In the genomic region with DNA sequence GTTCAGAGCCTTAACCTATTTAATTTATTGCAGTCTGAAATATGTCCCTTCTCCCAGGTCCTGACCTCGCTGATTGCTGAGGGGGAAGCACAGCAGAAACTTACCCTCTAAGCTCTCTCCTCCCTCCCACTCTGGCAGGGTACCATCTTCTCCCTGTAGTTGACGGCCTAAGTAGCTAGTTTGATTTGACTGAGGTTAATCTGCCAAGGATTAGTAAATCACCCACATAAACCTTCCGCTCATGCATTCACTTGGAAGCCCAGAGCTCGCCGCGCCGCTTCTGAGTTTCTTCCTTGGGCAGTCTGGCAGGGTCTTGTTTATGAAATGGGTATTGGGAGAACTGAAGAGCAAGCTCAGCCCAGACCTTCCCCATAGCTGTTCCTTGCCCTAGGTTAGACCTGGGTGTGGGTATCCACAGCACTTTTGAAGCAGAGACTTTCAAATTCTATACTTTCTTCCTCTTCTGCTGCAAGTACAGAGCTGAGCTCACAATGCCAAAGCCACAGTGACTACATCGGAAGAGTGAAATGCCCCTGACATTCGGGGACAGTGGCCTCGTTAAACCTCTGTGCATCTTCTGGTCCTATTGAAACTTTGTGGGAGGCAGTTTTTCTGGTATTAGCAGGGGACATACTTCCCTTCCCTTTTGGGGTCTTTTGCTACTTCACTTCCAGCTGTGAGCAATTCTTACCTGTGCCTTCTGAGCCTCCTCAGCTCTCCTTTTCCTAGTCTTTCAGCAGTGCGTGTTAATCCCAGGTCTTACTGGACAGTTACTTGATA, we compare ENCODE assay signal across 14 mouse cellular contexts. TPM values are rescaled to one million over a fixed set of nuclear protein-coding genes. Genes with fewer than 3 reads are reported as not detected.
DNase-seq lines count a peak whose midpoint lies in the region; ATAC-seq lines count a peak whose summit lies in the region.
"Had no signal": no experiment of that assay in that cellular context is flagged by ENCODE, and none has a peak within 500 bp of the region (broad histone marks: within the 10 kb centered on the region; RNA-seq: fewer than 3 reads in every experiment).

No protein-coding gene starts in this region.

- no peak overlapping the region for H3K4me3 ChIP-seq in hindbrain, embryonic 10.5 days
- H3K4me3 ChIP-seq in hindbrain, embryonic 14.5 days (replicated peaks; ENCODE audit: low read length): no peak overlapping the region
- no peak overlapping the region for H3K4me3 ChIP-seq in limb, embryonic 11.5 days (ENCODE audit: low read depth, low read length)
- H3K4me3 ChIP-seq in limb, embryonic 10.5 days: no peak overlapping the region
- H3K4me3 ChIP-seq in midbrain, embryonic 13.5 days (replicated peaks): no peak overlapping the region
- H3K4me3 ChIP-seq in neural tube, embryonic 12.5 days: no peak overlapping the region
- H3K4me3 ChIP-seq: embryonic facial prominence, embryonic 13.5 days; intestine, embryonic 15.5 days had no signal

- no peaks in the 10 kb centered on the region for H3K9me3 ChIP-seq in hindbrain, embryonic 10.5 days
- H3K9me3 ChIP-seq in hindbrain, embryonic 14.5 days (ENCODE audit: control insufficient read depth, low read length): no peaks in the 10 kb centered on the region
- H3K9me3 ChIP-seq in limb, embryonic 11.5 days (ENCODE audit: control insufficient read depth, low read length): no peaks in the 10 kb centered on the region
- H3K9me3 ChIP-seq in limb, embryonic 10.5 days (replicated peaks): no peaks in the 10 kb centered on the region
- no peaks in the 10 kb centered on the region for H3K9me3 ChIP-seq in midbrain, embryonic 13.5 days
- H3K9me3 ChIP-seq in neural tube, embryonic 12.5 days: no peaks in the 10 kb centered on the region
- H3K9me3 ChIP-seq: embryonic facial prominence, embryonic 13.5 days; intestine, embryonic 15.5 days had no signal

- 8% methylated on average over 11 of the region's 11 CpGs for WGBS in hindbrain, embryonic 10.5 days
- WGBS in hindbrain, embryonic 14.5 days: 10% methylated on average over 11 of the region's 11 CpGs
- 16% methylated on average over 11 of the region's 11 CpGs for WGBS in limb, embryonic 11.5 days
- WGBS in limb, embryonic 10.5 days: 14% methylated on average over 11 of the region's 11 CpGs
- 4% methylated on average over 11 of the region's 11 CpGs for WGBS in midbrain, embryonic 13.5 days
- WGBS in neural tube, embryonic 12.5 days: 14% methylated on average over 11 of the region's 11 CpGs

- H3K27ac ChIP-seq in hindbrain, embryonic 10.5 days: 0 out of 2 replicates have a peak overlapping the region, but pooled peaks have one; percentile 6
- H3K27ac ChIP-seq in hindbrain, embryonic 14.5 days: no peak overlapping the region
- H3K27ac ChIP-seq in limb, embryonic 11.5 days (replicated peaks; ENCODE audit: low read depth, low read length): no peak overlapping the region
- H3K27ac ChIP-seq in limb, embryonic 10.5 days: no peak overlapping the region
- peak overlapping the region; percentile 11; the same call in 1 of the 2 replicates for H3K27ac ChIP-seq in midbrain, embryonic 13.5 days
- H3K27ac ChIP-seq in neural tube, embryonic 12.5 days: no peak overlapping the region
- H3K27ac ChIP-seq: embryonic facial prominence, embryonic 13.5 days; intestine, embryonic 15.5 days; liver, embryonic 14.5 days had no signal

- no peak overlapping the region for H3K4me2 ChIP-seq in hindbrain, embryonic 14.5 days (replicated peaks)
- no peak overlapping the region for H3K4me2 ChIP-seq in limb, embryonic 11.5 days (ENCODE audit: low read depth, severe bottlenecking)
- H3K4me2 ChIP-seq in midbrain, embryonic 13.5 days (replicated peaks): peak overlapping the region; percentile 83
- H3K4me2 ChIP-seq in neural tube, embryonic 12.5 days (replicated peaks): peak overlapping the region; percentile 97
- H3K4me2 ChIP-seq: embryonic facial prominence, embryonic 13.5 days; intestine, embryonic 15.5 days had no signal

- H3K9ac ChIP-seq in hindbrain, embryonic 14.5 days: no peak overlapping the region
- no peak overlapping the region for H3K9ac ChIP-seq in limb, embryonic 11.5 days (ENCODE audit: low read length)
- H3K9ac ChIP-seq in midbrain, embryonic 13.5 days (replicated peaks): no peak overlapping the region
- no peak overlapping the region for H3K9ac ChIP-seq in neural tube, embryonic 12.5 days
- H3K9ac ChIP-seq: embryonic facial prominence, embryonic 13.5 days; intestine, embryonic 15.5 days; liver, embryonic 14.5 days had no signal

- H3K4me1 ChIP-seq in hindbrain, embryonic 10.5 days (replicated peaks): peaks cover 79% of the 10 kb centered on the region
- H3K4me1 ChIP-seq in hindbrain, embryonic 14.5 days (replicated peaks; ENCODE audit: control insufficient read depth, insufficient read depth, low read length): peaks cover 17% of the 10 kb centered on the region
- peaks cover 10% of the 10 kb centered on the region for H3K4me1 ChIP-seq in limb, embryonic 11.5 days (ENCODE audit: control insufficient read depth, insufficient read depth, low read length)
- peaks cover 46% of the 10 kb centered on the region for H3K4me1 ChIP-seq in limb, embryonic 10.5 days
- H3K4me1 ChIP-seq in midbrain, embryonic 13.5 days (replicated peaks): peaks cover 74% of the 10 kb centered on the region
- H3K4me1 ChIP-seq in neural tube, embryonic 12.5 days: peaks cover 52% of the 10 kb centered on the region

- H3K36me3 ChIP-seq in hindbrain, embryonic 10.5 days: no peaks in the 10 kb centered on the region
- no peaks in the 10 kb centered on the region for H3K36me3 ChIP-seq in hindbrain, embryonic 14.5 days (replicated peaks; ENCODE audit: control insufficient read depth, insufficient read depth)
- no peaks in the 10 kb centered on the region for H3K36me3 ChIP-seq in limb, embryonic 11.5 days (ENCODE audit: control insufficient read depth, insufficient read depth, low read length)
- H3K36me3 ChIP-seq in limb, embryonic 10.5 days: no peaks in the 10 kb centered on the region
- no peaks in the 10 kb centered on the region for H3K36me3 ChIP-seq in midbrain, embryonic 13.5 days
- no peaks in the 10 kb centered on the region for H3K36me3 ChIP-seq in neural tube, embryonic 12.5 days
- H3K36me3 ChIP-seq: embryonic facial prominence, embryonic 13.5 days; intestine, embryonic 15.5 days had no signal

- ATAC-seq in hindbrain, embryonic 14.5 days (ENCODE audit: low FRiP score): no peak
- ATAC-seq in limb, embryonic 11.5 days (ENCODE audit: insufficient number of reproducible peaks, low FRiP score, low TSS enrichment, low read depth): no peak
- no peak for ATAC-seq in midbrain, embryonic 13.5 days
- no peak for ATAC-seq in neural tube, embryonic 12.5 days (ENCODE audit: low FRiP score, low read depth)
- no peak for ATAC-seq in frontal cortex, adult (ENCODE audit: low TSS enrichment)
- ATAC-seq: intestine, embryonic 15.5 days had no signal

- peak; percentile 36 for DNase-seq in hindbrain, embryonic 10.5 days (ENCODE audit: low spot score)
- no peak for DNase-seq in hindbrain, embryonic 14.5 days (ENCODE audit: low spot score)
- DNase-seq in limb, embryonic 11.5 days (ENCODE audit: low spot score): peak; percentile 52
- DNase-seq in limb, embryonic 10.5 days (ENCODE audit: low spot score): no peak
- DNase-seq: cerebellum, adult 8-10 months; gastrocnemius, postnatal 14 days; lung, postnatal 10 days; right cerebral cortex, postnatal 14 days had no signal

- peaks cover 100% of the 10 kb centered on the region for H3K27me3 ChIP-seq in hindbrain, embryonic 10.5 days (ENCODE audit: insufficient read depth, poor library complexity, severe bottlenecking)
- peaks cover 96% of the 10 kb centered on the region for H3K27me3 ChIP-seq in hindbrain, embryonic 14.5 days (ENCODE audit: control insufficient read depth, insufficient read depth, low read length)
- peaks cover 70% of the 10 kb centered on the region for H3K27me3 ChIP-seq in limb, embryonic 11.5 days (ENCODE audit: control insufficient read depth, insufficient read depth, low read length)
- peaks cover 99% of the 10 kb centered on the region for H3K27me3 ChIP-seq in limb, embryonic 10.5 days (ENCODE audit: low read depth, poor library complexity, severe bottlenecking)
- H3K27me3 ChIP-seq in midbrain, embryonic 13.5 days: peaks cover 99% of the 10 kb centered on the region
- peaks cover 72% of the 10 kb centered on the region for H3K27me3 ChIP-seq in neural tube, embryonic 12.5 days (replicated peaks)

RNA-seq across cellular contexts. Expression of gene Wnt8b, which starts 20.0 kb away (rescaled TPM):
- polyA plus RNA-seq in hindbrain, embryonic 10.5 days (2016; fragmentation: Nextera tagmentation; extraction: Ambion mirVana): 0.44 and 3.3 TPM in 2 replicates
- 0.12 TPM in 1 of 2 replicates, not detected in the other for polyA plus RNA-seq in hindbrain, embryonic 14.5 days (2014; fragmentation: Nextera tagmentation; extraction: Ambion mirVana)
- polyA plus RNA-seq in limb, embryonic 11.5 days (2014; fragmentation: Nextera tagmentation; extraction: Ambion mirVana): not detected in 2 replicates
- polyA plus RNA-seq in limb, embryonic 10.5 days (2016; fragmentation: Nextera tagmentation; extraction: Ambion mirVana): not detected in 2 replicates
- 8.0 and 11.8 TPM in 2 replicates for polyA plus RNA-seq in midbrain, embryonic 13.5 days (2015; fragmentation: Nextera tagmentation; extraction: Ambion mirVana)
- 1.5 and 1.9 TPM in 2 replicates for polyA plus RNA-seq in neural tube, embryonic 12.5 days (2016; fragmentation: Nextera tagmentation; extraction: Ambion mirVana)
- polyA plus RNA-seq: intestine, embryonic 15.5 days; liver, embryonic 14.5 days had no signal

RNA-seq across cellular contexts. Expression of gene Sec31b, which starts 32.4 kb away (rescaled TPM):
- 0.54 and 0.58 TPM in 2 replicates for polyA plus RNA-seq in hindbrain, embryonic 10.5 days (2016; fragmentation: Nextera tagmentation; extraction: Ambion mirVana)
- polyA plus RNA-seq in hindbrain, embryonic 14.5 days (2014; fragmentation: Nextera tagmentation; extraction: Ambion mirVana): 0.21 and 0.25 TPM in 2 replicates
- polyA plus RNA-seq in limb, embryonic 11.5 days (2014; fragmentation: Nextera tagmentation; extraction: Ambion mirVana): 0.24 and 0.33 TPM in 2 replicates
- polyA plus RNA-seq in limb, embryonic 10.5 days (2016; fragmentation: Nextera tagmentation; extraction: Ambion mirVana): 0.44 and 1.1 TPM in 2 replicates
- polyA plus RNA-seq in midbrain, embryonic 13.5 days (2015; fragmentation: Nextera tagmentation; extraction: Ambion mirVana): 0.17 and 0.41 TPM in 2 replicates
- 0.40 and 0.43 TPM in 2 replicates for polyA plus RNA-seq in neural tube, embryonic 12.5 days (2016; fragmentation: Nextera tagmentation; extraction: Ambion mirVana)

RNA-seq across cellular contexts. Expression of gene Gm20538, which starts 39.4 kb away (rescaled TPM):
- not detected in 2 replicates for polyA plus RNA-seq in hindbrain, embryonic 10.5 days (2016; fragmentation: Nextera tagmentation; extraction: Ambion mirVana)
- not detected in 2 replicates for polyA plus RNA-seq in hindbrain, embryonic 14.5 days (2014; fragmentation: Nextera tagmentation; extraction: Ambion mirVana)
- polyA plus RNA-seq in limb, embryonic 11.5 days (2014; fragmentation: Nextera tagmentation; extraction: Ambion mirVana): not detected in 2 replicates
- not detected in 2 replicates for polyA plus RNA-seq in limb, embryonic 10.5 days (2016; fragmentation: Nextera tagmentation; extraction: Ambion mirVana)
- not detected in 2 replicates for polyA plus RNA-seq in midbrain, embryonic 13.5 days (2015; fragmentation: Nextera tagmentation; extraction: Ambion mirVana)
- not detected in 2 replicates for polyA plus RNA-seq in neural tube, embryonic 12.5 days (2016; fragmentation: Nextera tagmentation; extraction: Ambion mirVana)
- polyA plus RNA-seq: embryonic facial prominence, embryonic 13.5 days; intestine, embryonic 15.5 days; liver, embryonic 14.5 days had no signal

RNA-seq across cellular contexts. Expression of gene Ndufb8, which starts 42.0 kb away (rescaled TPM):
- polyA plus RNA-seq in hindbrain, embryonic 10.5 days (2016; fragmentation: Nextera tagmentation; extraction: Ambion mirVana): 642 and 644 TPM in 2 replicates
- polyA plus RNA-seq in hindbrain, embryonic 14.5 days (2014; fragmentation: Nextera tagmentation; extraction: Ambion mirVana): 724 and 765 TPM in 2 replicates
- polyA plus RNA-seq in limb, embryonic 11.5 days (2014; fragmentation: Nextera tagmentation; extraction: Ambion mirVana): 542 and 551 TPM in 2 replicates
- 664 and 683 TPM in 2 replicates for polyA plus RNA-seq in limb, embryonic 10.5 days (2016; fragmentation: Nextera tagmentation; extraction: Ambion mirVana)
- 546 and 548 TPM in 2 replicates for polyA plus RNA-seq in midbrain, embryonic 13.5 days (2015; fragmentation: Nextera tagmentation; extraction: Ambion mirVana)
- polyA plus RNA-seq in neural tube, embryonic 12.5 days (2016; fragmentation: Nextera tagmentation; extraction: Ambion mirVana): 546 TPM in 2 replicates

RNA-seq across cellular contexts. Expression of gene Hif1an, which starts 49.4 kb away (rescaled TPM):
- polyA plus RNA-seq in hindbrain, embryonic 10.5 days (2016; fragmentation: Nextera tagmentation; extraction: Ambion mirVana): 42.3 and 46.5 TPM in 2 replicates
- 19.3 and 20.6 TPM in 2 replicates for polyA plus RNA-seq in hindbrain, embryonic 14.5 days (2014; fragmentation: Nextera tagmentation; extraction: Ambion mirVana)
- polyA plus RNA-seq in limb, embryonic 11.5 days (2014; fragmentation: Nextera tagmentation; extraction: Ambion mirVana): 26.5 and 34.7 TPM in 2 replicates
- 51.2 and 54.6 TPM in 2 replicates for polyA plus RNA-seq in limb, embryonic 10.5 days (2016; fragmentation: Nextera tagmentation; extraction: Ambion mirVana)
- polyA plus RNA-seq in midbrain, embryonic 13.5 days (2015; fragmentation: Nextera tagmentation; extraction: Ambion mirVana): 32.6 and 33.7 TPM in 2 replicates
- polyA plus RNA-seq in neural tube, embryonic 12.5 days (2016; fragmentation: Nextera tagmentation; extraction: Ambion mirVana): 36.2 and 38.0 TPM in 2 replicates

Comparison
In these comparisons a context has a peak if more than half of its experiments do, and no peak if none do; other contexts are left out.
1. DNase-seq: peak in hindbrain, embryonic 10.5 days (single experiment) and limb, embryonic 11.5 days (single experiment); none in hindbrain, embryonic 14.5 days (single experiment) and limb, embryonic 10.5 days (single experiment).
2. H3K27ac ChIP-seq: peak in hindbrain, embryonic 10.5 days (single experiment) and midbrain, embryonic 13.5 days (single experiment); none in hindbrain, embryonic 14.5 days (single experiment), limb, embryonic 11.5 days (single experiment), limb, embryonic 10.5 days (single experiment) and neural tube, embryonic 12.5 days (single experiment).
3. H3K4me2 ChIP-seq: peak in midbrain, embryonic 13.5 days (single experiment) and neural tube, embryonic 12.5 days (single experiment); none in hindbrain, embryonic 14.5 days (single experiment) and limb, embryonic 11.5 days (single experiment).